Mouse (Mus musculus): ENCODE measurements around the gene Olfr905. TPM values are rescaled to one million over a fixed set of nuclear protein-coding genes. Genes with fewer than 3 reads are reported as not detected.

Olfr905 gene
- not detected in 2 replicates for polyA plus RNA-seq (2014; fragmentation: Nextera tagmentation; extraction: Ambion mirVana)

GRCm38 (mm10) chr9:38470807-38471206 lies at the start of gene Olfr905:
Gene Olfr905, plus strand, starts transcription at chr9:38471107.
- Histone ChIP-seq H3K9me3 (ENCODE audit: control insufficient read depth, low read length) (no peaks in the 10 kb centered on the region), H3K4me1 (ENCODE audit: control insufficient read depth in 2 of 2, insufficient read depth in 2 of 2, low read length in 2 of 2) (no peaks in the 10 kb centered on the region), H3K36me3 (ENCODE audit: control insufficient read depth, insufficient read depth, low read length) (no peaks in the 10 kb centered on the region), H3K27me3 (ENCODE audit: control insufficient read depth, insufficient read depth, low read length) (no peaks in the 10 kb centered on the region), H3K9ac (ENCODE audit: low read length) (no peak within 1 kb of the TSS), H3K27ac (replicated peaks in 1 of 2; ENCODE audit: control insufficient read depth in 1 of 2, insufficient read depth in 1 of 2, low read depth in 2 of 2, low read length in 2 of 2) (no peak within 1 kb of the TSS), H3K4me3 (ENCODE audit: control insufficient read depth in 1 of 2, insufficient read depth in 1 of 2, low read depth in 1 of 2, low read length in 2 of 2) (no peak within 1 kb of the TSS), H3K4me2 (ENCODE audit: low read length) (no peak within 1 kb of the TSS)
- no peak for ATAC-seq (ENCODE audit: insufficient number of reproducible peaks, insufficient read depth, low FRiP score, low read depth)

GRCm38 (mm10) chr9:38423801-38424200 lies 47.1 kb upstream of the Olfr905 start:
- ATAC-seq (ENCODE audit: insufficient number of reproducible peaks, insufficient read depth, low FRiP score, low read depth) = no peak
- Histone ChIP-seq H3K4me3 (ENCODE audit: control insufficient read depth in 1 of 2, insufficient read depth in 1 of 2, low read depth in 1 of 2, low read length in 2 of 2) (no peak overlapping the region), H3K9me3 (ENCODE audit: control insufficient read depth, low read length) (0 out of 2 replicates have a peak, but pooled peaks cover 6% of the 10 kb centered on the region), H3K4me1 (ENCODE audit: control insufficient read depth in 2 of 2, insufficient read depth in 2 of 2, low read length in 2 of 2) (no peaks in the 10 kb centered on the region), H3K27me3 (ENCODE audit: control insufficient read depth, insufficient read depth, low read length) (no peaks in the 10 kb centered on the region), H3K9ac (ENCODE audit: low read length) (no peak overlapping the region), H3K36me3 (ENCODE audit: control insufficient read depth, insufficient read depth, low read length) (no peaks in the 10 kb centered on the region), H3K4me2 (ENCODE audit: low read length) (no peak overlapping the region), H3K27ac (replicated peaks in 1 of 2; ENCODE audit: control insufficient read depth in 1 of 2, insufficient read depth in 1 of 2, low read depth in 2 of 2, low read length in 2 of 2) (no peak overlapping the region)

- WGBS = 37% methylated on average over 1 of the region's 1 CpGs
- Histone ChIP-seq H3K4me3 (ENCODE audit: control insufficient read depth in 1 of 2, insufficient read depth in 1 of 2, low read depth in 1 of 2, low read length in 2 of 2) (no peak overlapping the region), H3K4me2 (ENCODE audit: low read length) (no peak overlapping the region), H3K36me3 (ENCODE audit: control insufficient read depth, insufficient read depth, low read length) (no peaks in the 10 kb centered on the region), H3K4me1 (ENCODE audit: control insufficient read depth in 2 of 2, insufficient read depth in 2 of 2, low read length in 2 of 2) (no peaks in the 10 kb centered on the region), H3K27me3 (ENCODE audit: control insufficient read depth, insufficient read depth, low read length) (no peaks in the 10 kb centered on the region), H3K9ac (ENCODE audit: low read length) (no peak overlapping the region), H3K9me3 (ENCODE audit: control insufficient read depth, low read length) (0 out of 2 replicates have a peak, but pooled peaks cover 6% of the 10 kb centered on the region), H3K27ac (replicated peaks in 1 of 2; ENCODE audit: control insufficient read depth in 1 of 2, insufficient read depth in 1 of 2, low read depth in 2 of 2, low read length in 2 of 2) (no peak overlapping the region)
- ATAC-seq (ENCODE audit: insufficient number of reproducible peaks, insufficient read depth, low FRiP score, low read depth) = no peak
Measured at GRCm38 (mm10) chr9:38427026-38427425, 43.9 kb upstream of the Olfr905 start.

- H3K36me3 ChIP-seq (ENCODE audit: control insufficient read depth, insufficient read depth, low read length) = no peaks in the 10 kb centered on the region
- WGBS = 74% methylated on average over 1 of the region's 1 CpGs
Measured at GRCm38 (mm10) chr9:38429155-38429554, 41.8 kb upstream of the Olfr905 start, which contains the start of gene Olfr901. Gene Olfr901, plus strand, starts transcription at chr9:38429455.

GRCm38 (mm10) chr9:38447352-38447751 lies 23.6 kb upstream of the Olfr905 start, which contains the start of gene Olfr902:
Gene Olfr902, plus strand, starts transcription at chr9:38447652.
- Histone ChIP-seq H3K9ac (ENCODE audit: low read length) (no peak within 1 kb of the TSS), H3K36me3 (ENCODE audit: control insufficient read depth, insufficient read depth, low read length) (no peaks in the 10 kb centered on the region), H3K27me3 (ENCODE audit: control insufficient read depth, insufficient read depth, low read length) (no peaks in the 10 kb centered on the region), H3K9me3 (ENCODE audit: control insufficient read depth, low read length) (no peaks in the 10 kb centered on the region), H3K27ac (replicated peaks in 1 of 2; ENCODE audit: control insufficient read depth in 1 of 2, insufficient read depth in 1 of 2, low read depth in 2 of 2, low read length in 2 of 2) (no peak within 1 kb of the TSS), H3K4me1 (ENCODE audit: control insufficient read depth in 2 of 2, insufficient read depth in 2 of 2, low read length in 2 of 2) (no peaks in the 10 kb centered on the region), H3K4me2 (ENCODE audit: low read length) (no peak within 1 kb of the TSS), H3K4me3 (ENCODE audit: control insufficient read depth in 1 of 2, insufficient read depth in 1 of 2, low read depth in 1 of 2, low read length in 2 of 2) (no peak within 1 kb of the TSS)
- 81% methylated on average over 5 of the region's 5 CpGs for WGBS
- no peak for ATAC-seq (ENCODE audit: insufficient number of reproducible peaks, insufficient read depth, low FRiP score, low read depth)

More at GRCm38 (mm10) chr9:38429155-38429554, 41.8 kb upstream of the Olfr905 start, which contains the start of gene Olfr901:
- H3K27ac ChIP-seq (replicated peaks in 1 of 2; ENCODE audit: control insufficient read depth in 1 of 2, insufficient read depth in 1 of 2, low read depth in 2 of 2, low read length in 2 of 2) = no peak within 1 kb of the TSS
- no peaks in the 10 kb centered on the region for H3K4me1 ChIP-seq (ENCODE audit: control insufficient read depth in 2 of 2, insufficient read depth in 2 of 2, low read length in 2 of 2)
- no peak for ATAC-seq (ENCODE audit: insufficient number of reproducible peaks, insufficient read depth, low FRiP score, low read depth)
- H3K4me2 ChIP-seq (ENCODE audit: low read length) = no peak within 1 kb of the TSS
- no peak within 1 kb of the TSS for H3K9ac ChIP-seq (ENCODE audit: low read length)
- H3K27me3 ChIP-seq (ENCODE audit: control insufficient read depth, insufficient read depth, low read length) = no peaks in the 10 kb centered on the region
- no peak within 1 kb of the TSS for H3K4me3 ChIP-seq (ENCODE audit: control insufficient read depth in 1 of 2, insufficient read depth in 1 of 2, low read depth in 1 of 2, low read length in 2 of 2)
- H3K9me3 ChIP-seq (ENCODE audit: control insufficient read depth, low read length) = 0 out of 2 replicates have a peak, but pooled peaks cover 6% of the 10 kb centered on the region

GRCm38 (mm10) chr9:38462844-38463243 lies 8.1 kb upstream of the Olfr905 start, which contains the start of gene Olfr904:
Gene Olfr904, plus strand, starts transcription at chr9:38463144.
- Histone ChIP-seq H3K9ac (ENCODE audit: low read length) (no peak within 1 kb of the TSS), H3K9me3 (ENCODE audit: control insufficient read depth, low read length) (no peaks in the 10 kb centered on the region), H3K27me3 (ENCODE audit: control insufficient read depth, insufficient read depth, low read length) (no peaks in the 10 kb centered on the region), H3K4me3 (ENCODE audit: control insufficient read depth in 1 of 2, insufficient read depth in 1 of 2, low read depth in 1 of 2, low read length in 2 of 2) (no peak within 1 kb of the TSS), H3K36me3 (ENCODE audit: control insufficient read depth, insufficient read depth, low read length) (no peaks in the 10 kb centered on the region), H3K27ac (replicated peaks in 1 of 2; ENCODE audit: control insufficient read depth in 1 of 2, insufficient read depth in 1 of 2, low read depth in 2 of 2, low read length in 2 of 2) (no peak within 1 kb of the TSS), H3K4me2 (ENCODE audit: low read length) (no peak within 1 kb of the TSS), H3K4me1 (ENCODE audit: control insufficient read depth in 2 of 2, insufficient read depth in 2 of 2, low read length in 2 of 2) (no peaks in the 10 kb centered on the region)
- no peak for ATAC-seq (ENCODE audit: insufficient number of reproducible peaks, insufficient read depth, low FRiP score, low read depth)

- Histone ChIP-seq H3K27me3 (ENCODE audit: control insufficient read depth, insufficient read depth, low read length) (no peaks in the 10 kb centered on the region), H3K9me3 (ENCODE audit: control insufficient read depth, low read length) (no peaks in the 10 kb centered on the region), H3K27ac (replicated peaks in 1 of 2; ENCODE audit: control insufficient read depth in 1 of 2, insufficient read depth in 1 of 2, low read depth in 2 of 2, low read length in 2 of 2) (no peak within 1 kb of the TSS), H3K4me3 (ENCODE audit: control insufficient read depth in 1 of 2, insufficient read depth in 1 of 2, low read depth in 1 of 2, low read length in 2 of 2) (no peak within 1 kb of the TSS), H3K4me1 (ENCODE audit: control insufficient read depth in 2 of 2, insufficient read depth in 2 of 2, low read length in 2 of 2) (no peaks in the 10 kb centered on the region), H3K4me2 (ENCODE audit: low read length) (no peak within 1 kb of the TSS), H3K9ac (ENCODE audit: low read length) (no peak within 1 kb of the TSS), H3K36me3 (ENCODE audit: control insufficient read depth, insufficient read depth, low read length) (no peaks in the 10 kb centered on the region)
- no peak for ATAC-seq (ENCODE audit: insufficient number of reproducible peaks, insufficient read depth, low FRiP score, low read depth)
- 67% methylated on average over 3 of the region's 3 CpGs for WGBS
Measured at GRCm38 (mm10) chr9:38486785-38487184, 15.9 kb downstream of the Olfr905 start, which contains the start of gene Olfr906. Gene Olfr906, plus strand, starts transcription at chr9:38487085.

- no peaks in the 10 kb centered on the region for H3K4me1 ChIP-seq (ENCODE audit: control insufficient read depth in 2 of 2, insufficient read depth in 2 of 2, low read length in 2 of 2)
- no peak within 1 kb of the TSS for H3K9ac ChIP-seq (ENCODE audit: low read length)
- 74% methylated on average over 2 of the region's 2 CpGs for WGBS
- no peaks in the 10 kb centered on the region for H3K9me3 ChIP-seq (ENCODE audit: control insufficient read depth, low read length)
- H3K27me3 ChIP-seq (ENCODE audit: control insufficient read depth, insufficient read depth, low read length) = no peaks in the 10 kb centered on the region
- ATAC-seq (ENCODE audit: insufficient number of reproducible peaks, insufficient read depth, low FRiP score, low read depth) = no peak
- no peak within 1 kb of the TSS for H3K4me2 ChIP-seq (ENCODE audit: low read length)
- no peak within 1 kb of the TSS for H3K4me3 ChIP-seq (ENCODE audit: control insufficient read depth in 1 of 2, insufficient read depth in 1 of 2, low read depth in 1 of 2, low read length in 2 of 2)
- no peak within 1 kb of the TSS for H3K27ac ChIP-seq (replicated peaks in 1 of 2; ENCODE audit: control insufficient read depth in 1 of 2, insufficient read depth in 1 of 2, low read depth in 2 of 2, low read length in 2 of 2)
- no peaks in the 10 kb centered on the region for H3K36me3 ChIP-seq (ENCODE audit: control insufficient read depth, insufficient read depth, low read length)
Measured at GRCm38 (mm10) chr9:38495501-38495900, 24.6 kb downstream of the Olfr905 start, which contains the start of gene Olfr907. Gene Olfr907, plus strand, starts transcription at chr9:38495801.
